Mouse (Mus musculus) lung, adult 18-20 months (tissue): ENCODE data around the gene Rps19.

Experiments
- DNase-seq, 2 experiments: peaks; one replicate each; pipeline ENCODE4 v3.0.0; 2022; ENCODE audit warnings: mixed read lengths in 2 of 2

The Rps19 gene

DNA sequence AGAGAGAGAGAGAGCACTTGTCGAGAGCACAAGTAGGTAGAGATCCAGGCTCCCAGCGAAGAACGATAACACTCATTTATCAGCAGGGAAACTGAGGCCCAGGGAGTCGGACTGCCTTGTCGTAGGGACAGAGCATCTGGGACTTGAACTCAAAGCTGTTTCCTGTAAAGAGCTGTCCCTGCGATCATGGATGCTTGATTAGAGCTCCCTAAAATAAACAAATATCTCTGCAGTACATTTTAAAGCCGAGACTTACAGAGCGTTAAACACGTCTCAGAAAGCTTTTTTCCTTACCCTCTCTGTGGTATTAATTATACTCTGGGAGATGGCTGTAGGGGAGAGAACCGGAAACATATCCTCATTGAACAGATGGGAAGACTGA, 19.3 kb downstream of the Rps19 start:
- no peak for DNase-seq

GRCm38 (mm10) chr7:24904070-24904483, 19.9 kb downstream of the Rps19 start:
- DNase-seq, result peak; percentile 98 to 99

DNA sequence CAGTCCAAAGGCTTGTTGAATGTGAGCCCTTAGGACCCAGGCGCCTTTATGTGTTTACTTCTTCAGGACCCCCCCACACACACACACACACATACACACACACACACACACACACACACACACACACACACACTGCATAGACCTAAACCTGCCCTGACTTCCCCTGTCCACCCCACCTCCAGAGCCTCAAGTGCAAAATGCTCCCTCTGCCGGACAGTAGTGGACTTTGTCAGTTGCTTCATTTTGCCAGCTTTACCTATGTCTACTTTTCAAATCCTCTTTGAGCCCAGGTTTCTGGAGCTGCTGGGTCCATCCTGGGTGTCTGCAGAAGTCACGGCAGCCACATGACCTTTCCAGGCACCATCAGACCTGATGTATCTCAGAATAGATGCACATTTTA, 20.8 kb downstream of the Rps19 start:
- peak; percentile 65 to 72 for DNase-seq

DNA sequence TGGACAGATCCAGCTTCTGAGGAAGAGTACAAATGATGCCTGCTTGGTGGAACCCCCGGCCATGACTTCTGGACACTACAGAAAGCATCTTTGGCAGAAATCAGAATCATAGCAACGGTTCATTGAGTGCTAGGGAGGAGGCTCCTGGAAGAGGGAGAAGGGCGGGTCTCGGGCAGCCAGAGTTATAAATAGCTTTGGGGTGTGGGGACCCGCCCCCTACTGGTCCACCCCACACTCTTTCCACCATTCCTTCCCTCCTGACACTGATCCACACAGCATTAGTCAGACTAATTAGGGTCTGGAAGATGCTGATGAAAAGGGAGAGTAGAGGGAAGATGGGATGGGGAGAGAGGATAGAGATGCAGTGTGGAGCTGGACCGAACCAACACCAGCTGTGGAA, 22.4 kb downstream of the Rps19 start:
- DNase-seq, result no peak

- peak; percentile 80 to 87 for DNase-seq
These were observed 23.1 kb downstream of the Rps19 start for GRCm38 (mm10) chr7:24907211-24907748.

DNA sequence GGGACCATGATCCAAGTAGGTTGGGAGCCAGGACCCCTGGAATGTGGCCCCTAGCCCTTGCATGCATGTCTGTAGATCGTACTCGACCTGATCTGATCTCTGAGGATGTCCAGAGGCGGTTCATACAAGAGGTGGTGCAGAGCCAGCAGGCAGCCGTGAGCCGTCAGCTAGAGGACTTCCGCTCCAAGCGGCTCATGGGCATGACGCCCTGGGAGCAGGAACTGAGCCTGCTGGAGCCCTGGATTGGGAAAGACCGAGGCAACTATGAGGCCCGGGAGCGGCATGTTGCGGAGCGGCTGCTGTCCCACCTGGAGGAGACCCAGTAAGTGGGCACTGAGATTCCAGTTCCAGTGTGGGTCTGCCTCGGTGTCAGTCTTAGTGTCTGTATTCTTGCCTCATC, 28.3 kb downstream of the Rps19 start:
- DNase-seq, result no peak

- no peak for DNase-seq
These were observed 34.7 kb downstream of the Rps19 start for GRCm38 (mm10) chr7:24918763-24919323.

- DNase-seq, result no peak
These were observed 35.6 kb downstream of the Rps19 start for GRCm38 (mm10) chr7:24919728-24920127.

GRCm38 (mm10) chr7:24930475-24930874, 46.3 kb downstream of the Rps19 start:
- no peak for DNase-seq

- DNase-seq, result no peak
These were observed 47.5 kb downstream of the Rps19 start for GRCm38 (mm10) chr7:24931651-24932050.
